Mouse (Mus musculus) yolk sac, embryonic 10.5 days (tissue): ENCODE data around the gene Slitrk6.

Source experiments
- DNase-seq: peaks from one replicate; pipeline ENCODE4 v3.0.0-alpha.2; 2017; ENCODE audit warnings: low spot score

The Slitrk6 gene

DNA sequence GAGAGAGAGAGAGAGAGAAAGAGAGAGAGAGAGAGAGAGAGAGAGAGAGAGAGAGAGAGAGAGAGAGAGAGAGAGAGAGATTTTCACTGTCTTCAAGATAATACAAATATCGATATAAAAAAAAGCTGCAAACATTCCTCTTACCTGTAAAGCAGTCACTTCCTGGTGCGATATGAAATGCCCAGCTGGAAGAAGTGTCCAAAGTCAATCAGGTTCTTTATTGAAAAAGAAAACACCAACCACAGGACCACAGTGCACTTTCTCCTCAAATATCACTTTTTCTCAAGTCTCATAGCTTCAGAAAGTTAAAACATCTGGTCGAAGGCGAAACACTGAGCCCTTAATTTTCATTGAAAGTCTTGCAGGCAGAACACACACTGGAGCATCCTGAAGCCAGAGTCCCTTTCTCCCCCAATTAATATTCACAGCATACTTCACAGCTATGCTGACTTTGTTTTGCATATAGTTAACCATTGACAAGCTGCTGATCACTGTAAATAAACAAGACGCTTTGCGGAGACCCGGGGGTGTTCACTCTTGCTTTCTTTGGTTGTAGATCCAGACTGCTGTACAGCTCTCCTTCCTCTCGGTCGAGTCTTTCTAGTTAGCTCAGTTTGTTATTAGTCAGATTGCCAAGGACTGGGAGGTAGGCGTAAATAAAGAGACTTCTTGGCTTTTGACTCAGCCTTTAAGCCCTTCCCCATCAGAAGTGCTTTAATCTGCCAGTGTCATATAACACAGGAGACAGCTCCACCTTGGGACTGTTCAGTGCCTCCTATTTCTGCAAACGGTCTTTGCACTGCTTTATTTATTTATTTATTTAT lies at the start of gene Slitrk6:
Slitrk6 (minus strand) TSS at position 666 of the 824 bp plus-strand sequence.
- peak; percentile 3 for DNase-seq

DNA sequence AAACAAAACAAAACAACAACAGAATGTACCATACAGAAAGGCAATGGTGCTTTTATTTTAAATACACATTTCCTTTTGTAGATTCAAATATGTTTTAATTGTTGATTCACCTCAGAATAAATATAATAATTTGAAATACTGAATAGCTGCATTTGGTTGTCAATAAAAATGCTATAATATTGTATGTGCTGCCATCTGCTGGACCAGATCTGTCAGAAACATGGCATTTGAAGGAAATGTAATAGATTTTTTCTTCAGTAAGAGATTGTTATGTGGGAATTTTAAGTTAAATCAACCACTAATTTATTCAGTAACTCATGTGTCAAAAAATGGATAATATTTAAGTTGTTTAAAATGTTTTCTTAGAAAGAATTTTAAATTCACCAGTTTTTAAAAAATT lies 22.6 kb upstream of the Slitrk6 start:
- no peak for DNase-seq

DNA sequence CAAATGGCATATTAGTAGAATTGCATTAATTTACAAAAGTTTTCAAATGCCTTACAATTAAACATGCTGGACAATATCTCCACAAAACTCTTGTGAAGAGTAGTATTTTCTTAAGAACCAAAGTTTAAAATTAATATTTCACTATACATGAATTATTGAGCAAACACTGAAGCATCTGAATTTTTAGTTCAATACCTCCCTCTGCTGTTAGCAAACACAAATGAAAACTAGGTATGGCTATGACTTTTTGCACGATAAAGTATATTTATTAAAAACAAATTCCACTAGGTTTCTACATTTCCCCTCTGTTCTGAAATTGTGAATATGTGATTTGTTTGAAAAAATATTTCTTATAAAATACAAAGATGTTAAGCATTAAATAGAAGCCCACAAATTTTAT lies 15.7 kb upstream of the Slitrk6 start:
- no peak for DNase-seq

DNA sequence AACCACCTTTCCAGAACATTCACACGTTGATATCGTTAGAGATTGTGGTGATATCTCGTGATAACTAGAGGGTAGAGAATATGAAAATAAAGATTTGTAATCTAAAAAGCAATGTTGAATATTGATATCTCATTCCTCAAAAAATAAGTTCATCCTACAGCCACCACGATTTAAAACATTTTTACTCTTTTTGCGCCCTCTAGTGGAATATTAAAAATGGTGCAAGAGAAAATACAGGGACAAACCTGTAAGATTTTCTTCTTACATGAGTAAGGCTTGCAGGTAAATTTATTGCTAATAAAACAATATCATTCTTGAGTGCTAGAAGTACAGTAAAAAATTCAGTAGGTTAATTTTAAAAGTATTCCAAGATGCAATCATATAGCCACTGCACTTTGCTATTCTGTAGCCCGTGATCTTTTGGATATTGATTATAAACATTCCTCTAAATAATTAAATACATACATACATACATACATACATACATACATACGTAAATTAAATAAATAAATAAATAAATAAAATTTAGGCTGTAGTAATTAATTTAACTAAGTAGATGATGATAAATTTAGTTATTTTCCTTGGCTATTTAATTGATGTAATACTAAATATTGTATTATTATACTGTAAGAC lies 7.8 kb upstream of the Slitrk6 start:
- DNase-seq: no peak

DNA sequence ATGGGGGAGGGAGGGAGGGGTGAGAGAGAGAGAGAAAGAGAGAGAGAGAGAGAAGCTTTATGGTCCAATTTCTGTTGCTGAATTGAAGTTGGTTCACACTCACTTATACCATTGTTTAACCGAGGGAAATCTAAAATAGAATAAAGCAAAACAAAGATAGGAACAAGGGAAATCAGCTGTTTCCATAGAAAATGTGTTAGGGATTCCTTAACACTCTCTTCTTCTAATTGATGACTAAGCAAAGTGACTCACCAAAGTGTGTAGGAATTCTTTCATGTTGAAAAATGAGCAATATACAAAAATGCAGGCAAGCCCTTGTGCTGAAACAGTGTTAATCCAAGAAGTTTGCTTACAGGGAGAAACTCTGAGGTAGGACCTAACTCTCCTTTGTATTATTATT lies 6.0 kb upstream of the Slitrk6 start:
- no peak for DNase-seq

DNA sequence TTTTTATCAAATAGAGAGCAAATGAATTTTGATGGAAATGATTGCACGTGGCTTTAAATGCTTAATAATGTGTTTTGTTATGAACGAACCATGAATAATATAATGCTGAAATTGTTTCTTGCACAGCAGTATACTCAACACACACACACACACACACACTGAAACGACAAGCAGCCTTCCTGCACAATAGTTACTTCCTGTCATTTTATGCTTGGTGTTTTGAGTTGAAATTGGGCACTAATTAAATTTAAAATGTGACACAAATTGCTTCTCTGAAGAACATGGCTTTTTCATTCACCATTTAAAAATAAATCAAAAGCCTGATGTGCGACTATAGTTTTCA lies 330 bp upstream of the Slitrk6 start:
- DNase-seq: no peak

DNA sequence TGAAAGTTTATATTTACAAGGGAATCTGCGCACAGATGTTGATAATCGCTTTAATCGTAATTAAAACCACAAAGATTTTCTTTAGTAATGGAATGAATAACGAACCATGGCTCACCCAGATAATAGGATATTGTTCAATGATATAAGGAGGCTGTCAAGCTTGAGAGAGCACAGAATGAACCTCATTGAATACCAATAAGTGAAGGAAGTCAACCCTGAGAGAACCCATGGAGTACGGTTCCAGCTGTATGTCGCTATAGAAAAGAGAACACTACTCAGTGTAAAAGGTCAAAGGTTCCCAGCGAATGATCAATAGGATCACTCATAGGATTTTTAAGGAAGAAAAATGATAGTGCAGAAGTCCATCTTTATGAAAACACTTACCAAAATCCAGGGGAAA lies 15.1 kb downstream of the Slitrk6 start:
- DNase-seq: no peak

DNA sequence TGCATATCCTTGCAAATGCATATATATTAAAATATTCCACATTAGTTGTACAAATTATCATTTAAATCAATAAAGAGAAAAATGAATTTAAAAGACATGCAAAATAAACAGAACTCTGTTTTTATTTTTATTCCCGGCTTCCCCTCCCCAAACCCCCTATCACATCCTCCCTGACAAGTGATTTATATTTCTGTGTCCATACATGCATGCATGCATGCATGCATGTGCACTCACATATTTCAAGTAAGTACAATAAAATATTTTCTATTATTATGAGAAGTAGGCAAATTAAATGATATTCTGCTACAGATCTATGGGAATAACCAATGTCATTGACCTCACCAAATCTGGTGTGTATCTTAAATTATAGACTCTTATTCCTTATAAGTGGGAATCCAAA lies 15.6 kb downstream of the Slitrk6 start:
- no peak for DNase-seq

DNA sequence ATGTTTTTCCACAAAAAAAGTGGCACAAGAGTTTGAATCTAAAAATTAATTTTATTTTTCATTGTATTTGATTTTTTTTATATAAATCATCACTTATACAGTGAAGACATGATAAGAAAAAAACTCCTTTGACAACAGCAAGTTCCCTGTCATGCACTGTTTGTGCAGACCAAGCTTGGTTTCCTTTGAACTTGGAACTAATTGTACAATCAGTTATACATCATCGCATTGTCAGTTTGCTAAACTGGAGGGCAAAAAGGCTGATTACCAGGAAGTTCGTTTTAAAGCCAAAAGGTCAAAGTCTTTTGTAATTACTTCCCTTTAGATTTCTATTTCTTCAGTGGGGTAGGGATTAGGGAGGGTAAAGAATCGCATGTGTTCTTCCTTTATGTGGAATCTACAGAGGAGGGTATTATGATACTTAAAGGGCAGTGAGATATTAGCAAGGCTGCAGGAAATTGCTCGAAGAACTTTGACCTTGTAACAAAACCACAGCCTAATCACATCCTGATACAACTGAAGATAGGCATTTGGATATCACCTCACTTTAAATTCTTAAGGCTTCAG lies 26.5 kb downstream of the Slitrk6 start:
- no peak for DNase-seq

DNA sequence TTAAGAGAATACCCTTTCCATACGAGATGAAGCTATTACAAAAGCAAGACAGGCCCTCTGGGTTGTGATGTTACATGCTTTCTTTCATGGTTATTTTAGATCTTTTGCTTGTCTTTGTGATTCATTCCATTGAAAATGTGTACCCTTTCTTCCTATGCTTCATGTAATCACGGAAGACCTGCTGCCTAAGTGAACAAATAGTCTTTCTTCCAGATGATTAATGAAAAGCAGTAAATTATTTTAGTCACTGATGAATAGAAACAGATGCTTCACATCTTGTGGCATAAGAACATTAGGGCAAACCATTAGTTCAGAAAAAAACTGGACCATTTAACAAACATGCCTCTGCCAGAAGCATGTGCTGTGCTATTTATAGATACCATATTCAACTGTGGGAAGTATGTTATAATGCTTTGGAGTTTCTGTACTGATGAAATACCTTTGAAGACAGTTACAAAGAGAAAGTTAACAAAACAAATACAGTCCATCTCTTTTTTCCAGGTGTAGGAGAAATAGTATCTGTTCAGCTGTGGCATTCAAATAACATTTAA lies 30.8 kb downstream of the Slitrk6 start:
- DNase-seq: no peak
